Mouse (Mus musculus) hematopoietic stem cell, adult 5-6 weeks (primary cell): ENCODE results near the gene Ifit1bl1. TPM values are rescaled to one million over a fixed set of nuclear protein-coding genes. Genes with fewer than 3 reads are reported as not detected.
"Not testable (repeated sequence)": the region's sequence is repeated elsewhere in the genome, so short reads cannot be mapped to it uniquely, and the experiment has no call there.

Experiments
- ATAC-seq, 2 experiments: fragments of 125-278 bp in 1 of 2; replicated peaks in 1 of 2; 2 replicates each; pipeline ENCODE4 v1.8.0; 2016 to 2017; ENCODE audit warnings: inconsistent platforms in 2 of 2, mild to moderate bottlenecking in 2 of 2, moderate number of reproducible peaks in 2 of 2, low read depth in 1 of 2, moderate TSS enrichment in 1 of 2; ENCODE audit not compliant: low FRiP score in 2 of 2, poor library complexity in 2 of 2, severe bottlenecking in 2 of 2, insufficient read depth in 1 of 2, low TSS enrichment in 1 of 2
- total RNA-seq: library from RNA; stranded (forward); fragments of 172-1452, 232-1000 nt; gene quantifications from 2 replicates; pipeline ENCODE4 v1.2.3, GENCODE M21; 2017

Ifit1bl1 gene
- total RNA-seq, 1 experiment from 2014 or later: 3.6 TPM

DNA sequence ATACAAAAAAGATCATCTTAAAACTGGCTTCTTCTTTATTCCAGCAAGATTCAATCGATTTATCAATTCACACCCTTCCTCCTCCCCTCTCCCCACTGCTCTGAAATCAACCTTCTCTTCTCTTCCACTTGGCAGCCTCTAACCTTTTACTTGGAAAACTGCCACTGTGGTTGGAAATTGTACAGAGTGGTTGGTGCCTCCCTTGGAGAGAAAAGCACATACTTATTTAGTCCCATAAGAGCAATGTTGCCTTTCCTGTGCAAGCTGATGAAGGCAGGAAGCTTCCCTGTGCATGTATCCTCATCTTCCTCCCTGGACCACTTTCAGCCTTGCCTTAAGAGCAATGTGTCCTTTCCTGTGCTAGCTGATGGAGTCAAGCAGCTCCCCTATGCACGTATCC, 3.4 kb downstream of the Ifit1bl1 start:
- peak; percentile 44 to 58; a peak in 2 of 4 replicates for ATAC-seq

DNA sequence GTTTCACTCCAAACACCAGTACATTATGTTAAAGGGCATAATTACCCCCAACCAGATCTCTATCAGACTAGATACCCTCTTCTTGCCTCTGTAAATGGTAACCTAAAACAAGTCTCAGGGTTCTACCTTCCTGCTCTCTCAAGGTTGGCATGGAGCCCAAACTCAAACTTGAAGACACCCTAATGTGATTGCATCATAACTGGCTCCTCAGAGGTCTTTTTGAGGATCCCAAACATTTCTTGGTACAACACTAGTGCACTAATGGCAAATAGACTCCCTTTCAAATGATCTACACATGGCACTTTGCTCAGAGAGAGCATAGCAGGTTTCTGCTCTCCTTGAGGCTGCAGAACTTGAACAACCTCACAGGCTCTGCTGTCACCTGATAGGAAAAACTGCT, 4.9 kb downstream of the Ifit1bl1 start:
- ATAC-seq: no peak

GRCm38 (mm10) chr19:34594523-34594922, 7.2 kb downstream of the Ifit1bl1 start:
- not testable (repeated sequence) for ATAC-seq

DNA sequence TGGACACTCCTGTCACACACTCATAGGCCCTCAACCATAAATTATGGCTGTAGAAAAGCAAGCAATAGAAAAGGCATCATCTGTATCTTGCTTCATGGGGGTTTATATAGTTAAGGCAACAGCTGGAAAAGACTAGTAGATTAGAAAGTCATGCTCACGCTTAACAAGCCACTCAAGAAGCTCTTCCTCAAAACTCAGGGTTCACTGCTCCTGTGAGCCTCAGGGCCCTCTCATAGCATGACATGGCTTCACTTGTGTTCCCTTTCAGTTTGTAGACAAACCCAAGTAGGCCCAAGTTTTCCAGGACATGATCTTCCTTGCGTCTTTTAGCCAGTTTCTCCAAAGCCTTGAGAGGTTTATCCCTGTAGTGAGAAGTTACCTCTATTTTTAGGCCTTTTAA, 8.3 kb downstream of the Ifit1bl1 start:
- ATAC-seq: no peak

DNA sequence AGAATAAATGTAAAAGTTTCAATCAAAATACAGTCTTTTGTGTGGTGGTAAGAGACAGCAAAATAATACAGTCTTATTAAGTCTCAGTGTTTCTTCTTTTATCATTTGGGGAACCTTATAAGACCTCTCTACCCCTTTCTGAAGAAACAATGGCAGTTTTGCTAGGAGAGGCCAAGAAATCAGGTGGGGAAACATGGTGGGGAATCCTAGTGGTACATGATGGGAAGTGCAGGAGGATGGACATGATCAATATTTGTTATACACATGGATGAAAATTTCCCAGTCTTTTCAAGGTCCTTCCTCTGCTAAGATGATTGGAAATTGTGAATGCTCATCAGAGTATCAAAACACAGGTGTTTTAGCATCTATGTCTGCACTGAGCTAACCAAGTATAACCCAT, 12.8 kb downstream of the Ifit1bl1 start:
- ATAC-seq: no peak

GRCm38 (mm10) chr19:34587898-34588692, 13.7 kb downstream of the Ifit1bl1 start:
- not testable (repeated sequence) for ATAC-seq

- not testable (repeated sequence) for ATAC-seq
Measured at GRCm38 (mm10) chr19:34585740-34586458, 15.9 kb downstream of the Ifit1bl1 start.

- ATAC-seq: peak; percentile 85 to 89
Measured at GRCm38 (mm10) chr19:34583126-34583766, 18.5 kb downstream of the Ifit1bl1 start, which contains the start of gene Ifit3. Gene Ifit3, plus strand, starts transcription at chr19:34583531.

GRCm38 (mm10) chr19:34582696-34583095, 19.1 kb downstream of the Ifit1bl1 start:
- ATAC-seq: peak; percentile 27 to 31; a peak in 1 of 4 replicates

DNA sequence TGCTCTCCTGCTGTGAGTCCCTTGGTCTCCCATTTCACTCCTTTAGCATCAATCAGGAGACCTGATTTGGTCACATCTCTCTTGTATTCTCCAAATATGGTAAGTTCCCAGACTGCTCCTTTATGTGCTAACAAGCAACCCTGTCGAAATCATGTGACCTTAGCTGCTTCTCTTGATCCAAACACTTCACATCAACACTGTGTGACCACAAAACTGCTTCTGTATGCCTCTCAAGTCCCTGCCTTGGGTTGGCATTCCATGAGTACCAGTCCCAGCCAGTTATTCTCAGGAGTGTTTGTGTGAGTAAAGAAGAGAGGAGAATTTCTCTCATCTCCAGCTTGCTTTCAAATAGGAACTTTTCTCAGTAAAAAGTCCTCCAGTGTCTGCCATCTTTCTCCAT, 24.6 kb downstream of the Ifit1bl1 start:
- no peak for ATAC-seq

DNA sequence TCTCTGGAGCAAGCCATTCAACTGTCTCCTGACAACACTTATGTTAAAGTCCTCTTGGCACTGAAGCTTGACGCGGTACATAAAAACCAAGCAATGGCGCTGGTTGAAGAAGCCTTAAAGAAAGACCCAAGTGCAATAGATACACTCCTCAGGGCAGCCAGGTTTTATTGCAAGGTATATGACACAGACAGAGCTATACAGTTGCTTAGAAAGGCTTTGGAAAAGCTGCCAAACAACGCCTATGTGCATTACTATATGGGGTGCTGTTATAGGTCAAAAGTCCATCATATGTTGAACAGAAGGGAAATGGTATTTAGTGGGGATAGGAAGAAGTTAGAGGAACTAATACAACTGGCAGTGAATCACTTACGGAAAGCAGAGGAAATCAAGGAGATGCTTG, 28.1 kb downstream of the Ifit1bl1 start:
- no peak for ATAC-seq

DNA sequence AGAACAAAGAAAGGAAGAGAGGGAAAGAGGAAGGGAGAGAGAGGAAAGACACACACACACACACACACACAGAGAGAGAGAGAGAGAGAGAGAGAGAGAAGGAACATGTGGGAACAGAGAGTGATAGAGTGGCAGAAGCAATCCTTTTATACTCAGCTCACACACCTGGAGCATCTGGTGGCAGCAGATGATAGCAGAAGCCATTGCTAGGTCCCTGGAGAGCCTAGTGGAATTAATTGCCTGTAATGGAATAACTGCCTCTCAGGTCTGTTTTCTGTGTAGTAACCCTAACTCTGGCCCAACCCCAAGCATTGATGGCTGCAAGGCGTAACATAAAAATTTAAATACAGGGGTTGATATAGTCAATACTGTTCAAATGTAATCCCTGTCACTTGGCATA, 30.7 kb downstream of the Ifit1bl1 start:
- ATAC-seq: no peak

GRCm38 (mm10) chr19:34569896-34570476, 31.8 kb downstream of the Ifit1bl1 start:
- peak; percentile 56 to 77 for ATAC-seq

- no peak for ATAC-seq
Measured at GRCm38 (mm10) chr19:34568988-34569895, 32.5 kb downstream of the Ifit1bl1 start.

DNA sequence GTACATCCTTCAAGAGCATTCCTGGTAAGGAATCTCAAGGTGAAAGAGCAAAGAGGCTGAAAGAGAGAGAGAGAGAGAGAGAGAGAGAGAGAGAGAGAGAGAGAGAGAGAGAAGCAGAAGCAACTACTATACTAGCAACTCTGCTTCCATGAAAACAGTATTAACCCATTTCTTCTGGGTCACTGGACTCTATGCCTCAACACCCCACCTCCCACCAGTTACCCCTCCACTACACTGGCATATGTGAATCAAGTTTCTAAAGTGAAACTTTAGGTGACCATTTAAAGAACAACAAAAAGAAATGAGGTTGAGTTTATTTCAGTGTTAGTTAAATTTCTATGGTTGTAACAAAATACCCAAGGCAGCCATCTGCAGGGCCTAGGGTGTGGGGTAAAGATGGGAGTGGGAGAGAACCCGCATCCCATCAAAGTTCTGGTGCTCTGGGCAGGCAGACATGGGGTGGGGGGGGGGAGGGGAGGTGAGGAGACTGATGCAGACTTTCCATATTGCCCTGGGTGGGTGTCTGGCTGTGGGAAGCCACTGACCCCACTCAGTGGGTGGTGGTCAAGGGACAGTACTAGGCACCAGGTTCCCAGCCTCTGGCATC, 35.5 kb downstream of the Ifit1bl1 start:
- no peak for ATAC-seq

DNA sequence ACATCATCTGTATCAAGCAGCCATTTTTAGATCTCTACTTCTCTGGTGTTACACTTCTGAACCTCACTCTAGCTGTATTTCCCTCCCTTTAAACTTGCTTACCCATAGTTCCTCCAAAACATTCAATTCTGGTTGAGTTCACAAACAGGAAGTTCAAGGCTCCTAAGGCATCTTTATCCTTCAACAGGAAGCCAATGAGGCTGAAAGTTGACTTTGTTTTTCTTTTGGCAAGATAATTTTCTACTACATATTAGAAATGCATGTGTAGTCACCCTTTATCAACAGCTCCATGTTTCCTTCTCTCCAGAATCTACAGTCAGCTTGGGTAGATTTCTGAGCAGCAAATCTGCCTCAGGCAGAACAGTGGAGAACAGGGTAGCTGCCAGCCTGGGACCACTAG, 39.2 kb downstream of the Ifit1bl1 start:
- ATAC-seq: no peak
